Mouse (Mus musculus) induced T-regulatory cell, adult 2 months (primary cell): Measurements from ENCODE around the gene Stk32b.

Experiments used
- DNase-seq: peaks from one replicate; pipeline ENCODE4 v3.0.0-alpha.2; 2012; ENCODE audit warnings: low read depth

Stk32b gene

GRCm38 (mm10) chr5:37716505-37717372, at the start of gene Stk32b:
TSS of gene Stk32b (minus strand) at chr5:37717171.
- no peak for DNase-seq

GRCm38 (mm10) chr5:37765851-37766250, 48.9 kb upstream of the Stk32b start:
- no peak for DNase-seq

DNA sequence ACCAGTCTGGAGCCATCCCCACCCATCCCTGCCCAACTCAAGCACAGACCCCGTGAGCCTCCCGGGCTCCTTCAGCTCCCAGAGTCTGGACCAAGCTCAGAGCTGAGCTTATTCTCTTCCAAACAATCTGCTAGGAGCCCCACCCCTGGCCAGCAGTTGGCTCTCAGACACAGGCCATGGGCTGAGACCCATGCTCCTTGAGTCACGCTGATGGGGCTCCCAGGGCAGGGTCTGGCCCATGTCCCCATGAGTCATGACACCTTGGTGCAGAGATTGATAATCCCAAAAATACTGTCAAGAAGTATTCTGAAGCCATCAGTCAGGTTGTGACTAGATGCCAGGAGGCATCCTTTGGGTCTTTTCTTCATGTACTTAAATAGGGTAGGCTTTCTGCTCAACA, 45.1 kb upstream of the Stk32b start:
- no peak for DNase-seq

DNA sequence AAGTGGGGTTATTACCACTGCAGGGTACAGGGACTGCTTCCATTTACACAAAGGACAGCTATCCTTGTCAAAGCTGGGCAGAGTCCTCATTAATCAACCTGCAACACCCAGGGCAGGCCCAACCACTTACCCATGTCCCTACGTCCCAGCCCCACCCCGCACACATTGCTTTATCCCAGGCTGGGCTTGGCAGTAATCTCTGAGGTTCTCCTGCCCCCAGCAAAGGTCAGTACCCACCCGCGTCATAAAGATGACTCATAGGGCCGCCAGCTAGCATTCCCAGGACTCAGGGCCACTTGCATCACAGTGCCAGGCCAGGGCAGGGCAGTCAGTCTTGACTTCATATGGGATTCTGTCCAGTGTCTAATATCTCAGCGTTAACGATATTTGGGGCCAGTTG, 36.4 kb upstream of the Stk32b start:
- DNase-seq = no peak

DNA sequence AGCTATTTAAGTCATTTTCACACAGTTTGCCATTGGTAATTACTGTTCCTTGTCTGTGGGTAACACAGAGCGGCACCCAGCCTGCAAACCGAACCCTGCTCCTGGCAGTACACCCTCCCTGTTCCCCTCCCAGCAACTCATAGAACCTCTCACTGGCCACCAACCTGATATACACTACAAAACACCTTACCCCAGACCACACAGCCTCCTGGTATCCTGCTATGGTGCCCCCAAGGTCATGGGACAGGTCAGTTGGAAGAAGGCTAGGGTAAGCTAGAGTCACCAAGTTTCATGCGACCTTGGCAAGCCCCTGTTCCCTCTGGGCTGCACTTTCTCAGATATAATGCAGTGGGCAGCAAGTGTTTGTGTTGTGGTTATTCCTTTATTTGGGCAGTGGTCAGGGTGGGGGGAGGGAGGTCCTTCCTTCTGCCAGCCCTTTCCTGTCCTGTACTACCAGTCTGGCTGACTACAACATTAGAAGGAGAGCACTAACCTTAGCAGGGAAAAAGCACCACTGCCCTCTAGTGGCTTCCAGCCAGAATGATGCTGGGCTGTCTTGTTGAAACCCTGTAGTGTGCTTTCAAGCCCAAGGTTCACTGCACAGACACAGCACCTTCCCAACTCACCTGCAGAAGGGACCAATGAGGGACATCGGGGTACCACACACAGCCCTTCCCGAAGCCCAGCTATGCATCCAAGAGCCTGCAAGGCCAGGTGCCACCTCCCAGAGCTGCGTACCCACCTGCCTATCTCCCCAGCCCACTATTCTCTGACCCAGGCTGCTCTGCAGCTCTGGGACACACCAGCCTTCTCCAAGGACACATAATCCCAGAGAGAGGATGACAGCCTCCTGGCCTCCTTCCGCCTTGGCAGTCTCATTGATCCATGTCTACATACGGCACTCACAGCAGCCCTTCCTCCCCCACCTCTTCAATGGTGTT, 35.3 kb upstream of the Stk32b start:
- DNase-seq = peak; percentile 0

- DNase-seq = no peak
These were observed 27.1 kb upstream of the Stk32b start for GRCm38 (mm10) chr5:37743889-37744707.

- DNase-seq = no peak
These were observed 19.2 kb upstream of the Stk32b start for GRCm38 (mm10) chr5:37736213-37736612.

- no peak for DNase-seq
These were observed 18.3 kb upstream of the Stk32b start, which contains the start of gene Cytl1 for GRCm38 (mm10) chr5:37735224-37735623. TSS of gene Cytl1 (plus strand) at chr5:37735519.

- DNase-seq = no peak
These were observed 13.8 kb upstream of the Stk32b start for GRCm38 (mm10) chr5:37730781-37731180.

GRCm38 (mm10) chr5:37725220-37725886, 8.4 kb upstream of the Stk32b start:
- DNase-seq = no peak

GRCm38 (mm10) chr5:37720670-37721069, 3.7 kb upstream of the Stk32b start:
- no peak for DNase-seq

- no peak for DNase-seq
These were observed 503 bp upstream of the Stk32b start for GRCm38 (mm10) chr5:37717384-37717963.

DNA sequence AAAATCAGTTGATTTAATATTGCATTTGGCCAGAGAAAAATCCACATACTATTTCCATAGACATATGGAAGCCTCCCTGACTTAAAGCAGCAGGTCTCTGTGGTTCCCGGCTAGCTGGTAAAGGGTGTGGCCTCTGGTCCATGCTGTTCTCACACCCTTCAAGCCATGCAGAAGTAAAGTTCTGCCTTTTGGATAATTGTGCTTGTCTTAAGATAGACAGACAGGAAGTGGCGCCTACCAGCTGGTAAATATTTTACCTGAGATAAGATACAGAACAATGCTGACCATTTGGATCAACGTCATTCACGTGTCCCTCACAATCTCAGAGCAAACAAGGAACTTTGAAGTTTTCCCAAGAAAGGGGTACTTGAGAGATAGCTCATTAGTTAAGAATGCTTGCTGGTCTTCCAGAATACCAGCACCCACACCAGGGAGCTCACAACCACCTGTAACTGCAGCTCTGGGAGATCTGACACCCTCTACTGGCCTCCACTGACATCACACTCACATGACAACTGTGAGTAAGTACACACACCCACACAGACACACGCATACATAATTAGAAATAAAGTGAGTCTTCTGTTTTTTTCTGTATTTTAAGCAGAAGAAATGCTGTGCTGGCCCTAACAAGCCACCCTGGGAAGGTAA, 7.6 kb downstream of the Stk32b start:
- DNase-seq = no peak

DNA sequence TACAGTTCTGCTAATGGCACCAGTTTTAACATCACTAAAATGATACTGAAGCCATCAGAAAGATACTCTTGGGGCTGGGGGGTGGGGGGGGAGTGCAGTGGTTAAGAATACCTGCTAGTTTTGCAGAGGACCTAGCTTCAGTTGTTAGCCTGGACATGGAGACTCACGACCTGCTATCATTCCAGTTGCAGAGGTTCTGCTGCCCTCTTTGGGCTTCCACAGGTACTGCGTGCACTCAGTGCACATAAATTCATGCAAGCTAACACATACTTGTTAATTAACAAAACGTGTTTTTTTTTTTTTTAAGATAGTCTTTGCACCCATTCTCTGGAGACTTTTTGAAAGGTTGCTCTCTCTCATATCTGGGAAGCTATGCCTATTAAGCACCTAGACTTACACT, 8.8 kb downstream of the Stk32b start:
- DNase-seq = no peak

DNA sequence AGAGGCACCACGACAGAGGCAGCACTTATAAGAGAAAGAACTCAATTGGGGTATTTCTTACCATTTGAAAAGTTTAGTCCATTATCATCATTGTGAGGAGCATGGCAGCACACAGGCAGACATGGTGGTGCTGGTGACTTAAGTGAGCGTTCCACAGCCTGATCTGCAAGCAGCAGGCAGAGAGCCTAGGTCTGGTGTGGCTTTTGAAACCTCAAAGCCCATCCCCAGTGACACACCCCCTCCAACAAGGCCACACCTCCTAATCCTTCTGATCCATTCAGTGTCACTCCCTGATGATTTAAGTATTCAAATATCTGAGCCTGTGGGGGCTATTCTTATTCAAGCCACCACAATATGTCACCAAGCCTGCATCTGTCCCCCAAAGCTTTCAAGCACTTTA, 12.0 kb downstream of the Stk32b start:
- no peak for DNase-seq

DNA sequence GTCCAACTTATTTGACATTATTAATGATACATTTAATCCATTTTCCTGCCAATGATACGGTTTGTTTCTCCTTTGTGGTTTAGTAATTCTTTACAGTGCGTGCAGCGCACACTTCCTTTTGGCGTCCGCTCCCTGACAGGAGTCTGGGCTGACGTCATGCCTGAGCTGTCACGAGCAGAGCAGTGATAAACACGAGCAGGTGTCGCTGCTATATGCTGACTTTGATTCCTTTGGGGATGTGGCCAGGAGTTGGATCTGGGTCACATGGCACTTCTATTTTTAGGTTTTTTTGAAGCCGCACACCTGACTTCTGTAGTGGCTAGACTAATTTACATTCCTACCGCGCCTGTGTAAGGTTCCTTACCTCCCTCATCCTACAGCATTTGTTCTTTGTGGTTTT, 17.2 kb downstream of the Stk32b start:
- DNase-seq = no peak

GRCm38 (mm10) chr5:37697286-37697685, 19.7 kb downstream of the Stk32b start:
- no peak for DNase-seq

GRCm38 (mm10) chr5:37695773-37696172, 21.2 kb downstream of the Stk32b start:
- DNase-seq = no peak

DNA sequence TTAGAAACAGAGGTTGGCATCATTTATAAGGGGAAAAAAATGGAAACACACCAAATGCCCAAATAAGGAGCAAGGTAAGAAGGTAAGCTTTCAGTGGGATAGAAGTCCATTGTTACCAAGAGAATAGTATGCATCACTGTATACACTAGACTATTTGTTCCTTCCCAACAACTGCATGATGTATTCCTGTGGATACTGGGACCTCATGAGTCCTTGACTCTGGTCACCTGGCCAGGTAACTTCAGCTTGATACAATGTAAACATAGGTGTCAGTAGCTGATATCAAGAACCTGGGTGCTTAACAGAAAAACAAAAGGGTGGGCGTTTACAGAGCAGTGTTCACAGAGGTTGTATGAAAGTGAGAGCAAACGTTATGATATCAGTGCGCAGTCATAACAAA, 24.2 kb downstream of the Stk32b start:
- DNase-seq = no peak

GRCm38 (mm10) chr5:37670781-37671180, 46.2 kb downstream of the Stk32b start:
- DNase-seq = no peak

GRCm38 (mm10) chr5:37664962-37665361, 52.0 kb downstream of the Stk32b start:
- no peak for DNase-seq
